Mouse (Mus musculus) ovary, postnatal 36 days (tissue): Measurements from ENCODE around the gene Gcm2.

Source experiments
- DNase-seq: peaks from one replicate; pipeline ENCODE4 v3.0.0; 2022; ENCODE audit warnings: low spot score, mixed read lengths

The Gcm2 gene

DNA sequence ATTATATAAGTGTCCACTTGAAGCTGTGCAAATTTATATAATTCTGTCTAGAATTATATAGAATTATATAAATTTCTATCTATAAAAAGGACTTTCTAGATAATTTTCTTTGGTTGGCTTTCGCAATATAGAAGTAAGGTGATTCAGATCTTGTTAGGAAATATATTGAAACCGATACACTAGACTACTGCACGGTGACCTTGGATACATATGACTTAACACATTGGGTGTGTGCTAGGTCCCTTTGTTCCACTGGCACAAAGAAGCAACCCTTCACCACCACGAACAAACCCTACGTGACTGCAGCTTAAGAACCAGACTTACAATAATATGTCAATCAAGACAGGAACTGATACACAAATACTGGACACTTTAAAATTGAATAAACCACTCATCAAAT, 31.0 kb downstream of the Gcm2 start:
- DNase-seq: no peak

GRCm38 (mm10) chr13:41079421-41079780, 31.4 kb downstream of the Gcm2 start, which contains the start of gene Mak:
Gene Mak (minus strand): TSS chr13:41079706.
- DNase-seq: peak; percentile 72

GRCm38 (mm10) chr13:41078690-41079420, 32.0 kb downstream of the Gcm2 start:
- DNase-seq: no peak

DNA sequence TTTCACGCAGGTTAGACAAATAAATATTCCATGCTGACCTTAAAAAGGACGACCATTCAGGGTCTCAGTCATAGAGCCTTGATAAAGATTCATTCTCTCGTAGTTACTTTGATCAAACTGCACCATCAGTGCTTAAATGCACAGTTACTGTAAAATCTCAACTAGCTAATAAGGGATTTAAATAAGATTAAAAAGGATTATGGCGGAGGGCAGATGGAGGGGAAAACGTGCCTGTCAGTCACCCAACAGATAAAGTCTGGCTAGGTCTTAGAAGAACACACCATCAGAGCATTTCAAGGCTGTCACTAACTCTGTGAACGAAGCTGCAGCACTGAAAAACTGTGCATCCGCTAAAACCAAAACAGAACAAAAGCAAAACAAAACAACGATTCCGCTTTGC, 32.9 kb downstream of the Gcm2 start:
- no peak for DNase-seq

DNA sequence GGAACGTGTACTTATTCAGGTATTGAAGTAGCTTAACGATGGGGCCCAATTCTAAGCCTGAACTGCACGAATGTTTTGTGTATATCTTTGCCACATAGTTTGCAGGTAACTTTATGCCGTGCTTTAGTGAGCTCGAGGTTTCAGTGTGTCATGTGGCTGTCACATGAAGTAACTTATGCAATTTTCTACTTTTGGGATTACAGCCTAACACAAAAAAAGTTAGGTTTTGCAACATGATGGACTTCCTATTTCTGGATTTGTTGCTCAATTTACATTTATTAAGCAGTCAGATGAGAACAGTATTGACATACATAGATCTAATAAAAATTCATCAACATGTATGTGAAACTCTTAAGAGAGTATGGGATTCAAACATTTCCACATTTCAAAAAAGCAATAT, 37.0 kb downstream of the Gcm2 start:
- DNase-seq: no peak

- no peak for DNase-seq
These were observed 39.2 kb downstream of the Gcm2 start for GRCm38 (mm10) chr13:41071617-41072016.

- no peak for DNase-seq
These were observed 43.2 kb downstream of the Gcm2 start for GRCm38 (mm10) chr13:41067618-41068017.

GRCm38 (mm10) chr13:41051965-41052364, 58.9 kb downstream of the Gcm2 start:
- DNase-seq: no peak
